Mouse (Mus musculus): ENCODE data around the gene Reg1. TPM values are rescaled to one million over a fixed set of nuclear protein-coding genes. Genes with fewer than 3 reads are reported as not detected.
"Not testable (repeated sequence)": the region's sequence is repeated elsewhere in the genome, so short reads cannot be mapped to it uniquely, and the experiment has no call there.

Gene Reg1
- polyA plus RNA-seq (2014; fragmentation: Nextera tagmentation; extraction: Ambion mirVana), result not detected in 2 replicates

DNA sequence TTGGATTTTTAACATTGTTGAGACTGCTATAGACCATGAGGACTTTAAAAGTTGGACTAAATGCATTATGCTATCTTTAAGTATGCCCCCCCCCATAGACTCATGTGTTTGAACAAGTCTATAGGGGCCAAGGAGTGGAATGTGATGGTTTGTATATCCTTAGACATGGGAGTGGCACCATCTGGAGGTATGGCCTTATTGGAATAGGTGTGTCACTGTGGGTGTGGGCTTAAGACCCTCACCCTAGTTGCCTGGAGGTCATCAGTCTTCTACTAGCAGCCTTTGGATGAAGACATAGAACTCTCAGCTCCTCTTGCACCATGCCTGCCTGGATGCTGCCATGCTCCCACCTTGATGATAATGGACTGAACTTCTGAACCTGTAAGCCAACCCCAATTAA lies at the start of gene Reg1:
Gene Reg1, plus strand, starts transcription at position 301 of the 400 bp plus-strand sequence.
- not testable (repeated sequence) for DNase-seq (ENCODE audit: low spot score); ATAC-seq (ENCODE audit: low read depth); H3K36me3 ChIP-seq (ENCODE audit: control insufficient read depth, insufficient read depth, low read length); H3K4me2 ChIP-seq (ENCODE audit: low read depth, low read length); H3K27me3 ChIP-seq (replicated peaks; ENCODE audit: control insufficient read depth, insufficient read depth, low read length); H3K4me1 ChIP-seq (ENCODE audit: control insufficient read depth, insufficient read depth, low read length); H3K27ac ChIP-seq (replicated peaks; ENCODE audit: low read depth, low read length); H3K9ac ChIP-seq (ENCODE audit: low read depth, low read length); H3K9me3 ChIP-seq (ENCODE audit: control insufficient read depth, low read length); H3K4me3 ChIP-seq (ENCODE audit: low read depth, low read length)

DNA sequence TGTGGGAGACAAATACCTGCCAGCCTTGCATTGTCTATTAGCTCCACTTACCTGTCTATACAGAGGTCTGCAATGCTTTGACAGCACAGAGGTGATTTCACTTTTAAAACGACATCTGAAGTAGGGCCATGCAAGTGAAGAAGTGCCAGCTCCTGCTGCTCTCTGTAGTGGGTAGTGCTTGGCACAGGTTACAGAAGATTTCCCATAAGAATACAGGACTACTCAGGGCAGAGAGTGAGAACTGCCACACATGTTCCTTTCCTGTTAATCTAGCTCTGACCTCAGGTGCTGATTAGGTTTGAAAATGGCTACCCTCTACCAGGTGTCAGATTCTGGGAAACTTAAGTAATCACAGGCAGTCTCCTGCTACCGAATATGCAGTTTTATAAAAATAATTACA lies 43.7 kb upstream of the Reg1 start, which contains the start of gene Reg3d:
Gene Reg3d, minus strand, starts transcription at position 101 of the 400 bp plus-strand sequence.
- ATAC-seq (ENCODE audit: low read depth), result no peak
- Histone ChIP-seq H3K27ac (replicated peaks; ENCODE audit: low read depth, low read length) (no peak within 1 kb of the TSS), H3K9me3 (ENCODE audit: control insufficient read depth, low read length) (no peaks in the 10 kb centered on the region), H3K27me3 (replicated peaks; ENCODE audit: control insufficient read depth, insufficient read depth, low read length) (no peaks in the 10 kb centered on the region), H3K9ac (ENCODE audit: low read depth, low read length) (no peak within 1 kb of the TSS), H3K4me3 (ENCODE audit: low read depth, low read length) (no peak within 1 kb of the TSS), H3K4me2 (ENCODE audit: low read depth, low read length) (no peak within 1 kb of the TSS), H3K4me1 (ENCODE audit: control insufficient read depth, insufficient read depth, low read length) (no peaks in the 10 kb centered on the region), H3K36me3 (ENCODE audit: control insufficient read depth, insufficient read depth, low read length) (no peaks in the 10 kb centered on the region)
- WGBS, result 67% methylated on average over 2 of the region's 2 CpGs
- no peak for DNase-seq (ENCODE audit: low spot score)

DNA sequence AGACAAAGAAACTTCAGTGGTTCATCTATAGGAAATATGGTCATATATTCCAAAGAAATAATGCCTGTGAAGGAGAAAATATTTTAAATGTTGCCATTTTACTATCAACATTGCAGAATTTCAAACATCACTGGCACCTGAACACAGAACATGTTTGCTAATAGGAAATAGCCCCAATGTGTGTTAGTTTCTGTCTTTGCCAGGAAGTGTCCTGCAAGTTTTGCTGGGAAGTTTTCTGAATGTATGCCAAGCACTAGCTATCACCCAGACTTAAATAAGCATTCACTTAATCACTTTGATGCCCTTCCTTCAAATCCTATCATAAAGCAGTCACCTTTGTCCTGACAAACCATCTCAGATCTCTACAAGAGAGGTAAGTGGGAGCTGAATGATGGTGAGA lies 42.1 kb upstream of the Reg1 start, which contains the start of gene Reg3a:
Gene Reg3a, plus strand, starts transcription at position 301 of the 400 bp plus-strand sequence.
- Histone ChIP-seq H3K9ac (ENCODE audit: low read depth, low read length) (no peak within 1 kb of the TSS), H3K4me1 (ENCODE audit: control insufficient read depth, insufficient read depth, low read length) (no peaks in the 10 kb centered on the region), H3K4me3 (ENCODE audit: low read depth, low read length) (no peak within 1 kb of the TSS), H3K4me2 (ENCODE audit: low read depth, low read length) (no peak within 1 kb of the TSS), H3K27me3 (replicated peaks; ENCODE audit: control insufficient read depth, insufficient read depth, low read length) (no peaks in the 10 kb centered on the region), H3K27ac (replicated peaks; ENCODE audit: low read depth, low read length) (no peak within 1 kb of the TSS), H3K36me3 (ENCODE audit: control insufficient read depth, insufficient read depth, low read length) (no peaks in the 10 kb centered on the region), H3K9me3 (ENCODE audit: control insufficient read depth, low read length) (no peaks in the 10 kb centered on the region)
- DNase-seq (ENCODE audit: low spot score), result no peak
- ATAC-seq (ENCODE audit: low read depth), result no peak

GRCm38 (mm10) chr6:78385609-78386008 lies 36.9 kb upstream of the Reg1 start:
- Histone ChIP-seq H3K9ac (ENCODE audit: low read depth, low read length) (no peak overlapping the region), H3K27ac (replicated peaks; ENCODE audit: low read depth, low read length) (no peak overlapping the region), H3K36me3 (ENCODE audit: control insufficient read depth, insufficient read depth, low read length) (no peaks in the 10 kb centered on the region), H3K4me2 (ENCODE audit: low read depth, low read length) (no peak overlapping the region), H3K27me3 (replicated peaks; ENCODE audit: control insufficient read depth, insufficient read depth, low read length) (no peaks in the 10 kb centered on the region), H3K9me3 (ENCODE audit: control insufficient read depth, low read length) (no peaks in the 10 kb centered on the region), H3K4me3 (ENCODE audit: low read depth, low read length) (no peak overlapping the region), H3K4me1 (ENCODE audit: control insufficient read depth, insufficient read depth, low read length) (no peaks in the 10 kb centered on the region)
- 71% methylated on average over 3 of the region's 3 CpGs for WGBS
- ATAC-seq (ENCODE audit: low read depth) (no peak), DNase-seq (ENCODE audit: low spot score) (no peak)

DNA sequence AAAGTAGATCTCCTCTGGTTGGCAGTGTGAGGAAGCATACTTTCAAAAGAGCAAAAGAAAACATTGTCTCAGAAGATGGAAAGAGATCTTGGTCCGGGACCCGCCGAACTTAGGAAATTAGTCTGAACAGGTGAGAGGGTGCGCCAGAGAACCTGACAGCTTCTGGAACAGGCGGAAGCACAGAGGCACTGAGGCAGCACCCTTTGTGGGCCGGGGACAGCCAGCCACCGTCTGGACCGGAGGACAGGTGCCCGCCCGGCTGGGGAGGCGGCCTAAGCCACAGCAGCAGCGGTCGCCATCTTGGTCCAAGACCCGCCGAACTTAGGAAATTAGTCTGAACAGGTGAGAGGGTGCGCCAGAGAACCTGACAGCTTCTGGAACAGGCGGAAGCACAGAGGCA lies 27.2 kb upstream of the Reg1 start, which contains the start of gene Reg2:
Gene Reg2, plus strand, starts transcription at position 301 of the 400 bp plus-strand sequence.
- not testable (repeated sequence) for H3K36me3 ChIP-seq (ENCODE audit: control insufficient read depth, insufficient read depth, low read length); H3K9ac ChIP-seq (ENCODE audit: low read depth, low read length); H3K27ac ChIP-seq (replicated peaks; ENCODE audit: low read depth, low read length); H3K9me3 ChIP-seq (ENCODE audit: control insufficient read depth, low read length); H3K27me3 ChIP-seq (replicated peaks; ENCODE audit: control insufficient read depth, insufficient read depth, low read length); ATAC-seq (ENCODE audit: low read depth); DNase-seq (ENCODE audit: low spot score); H3K4me1 ChIP-seq (ENCODE audit: control insufficient read depth, insufficient read depth, low read length); H3K4me2 ChIP-seq (ENCODE audit: low read depth, low read length); H3K4me3 ChIP-seq (ENCODE audit: low read depth, low read length)
- 87% methylated on average over 4 of the region's 17 CpGs for WGBS

DNA sequence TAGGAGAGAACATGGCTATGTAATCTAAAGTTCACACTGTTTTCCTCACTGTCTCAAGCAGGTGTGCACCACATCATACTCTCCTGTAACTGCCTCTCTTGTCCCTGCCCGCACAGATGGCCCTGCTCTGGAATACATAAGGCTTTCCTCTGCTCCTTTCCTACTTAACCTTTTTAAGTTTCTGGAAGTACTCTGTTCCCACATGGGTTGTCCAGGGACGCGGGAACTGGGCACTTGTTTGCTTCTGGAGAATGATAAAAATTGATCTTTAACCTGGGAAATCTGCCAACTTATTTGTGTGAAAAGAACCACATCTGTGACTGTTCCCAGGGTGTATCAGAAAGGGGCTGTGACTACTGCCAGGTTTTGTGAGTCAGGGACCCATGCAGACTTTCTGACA lies 3.0 kb downstream of the Reg1 start:
- ATAC-seq (ENCODE audit: low read depth) (no peak), DNase-seq (ENCODE audit: low spot score) (no peak)
- no peak overlapping the region for H3K4me2 ChIP-seq (ENCODE audit: low read depth, low read length)
- H3K27me3 ChIP-seq (replicated peaks; ENCODE audit: control insufficient read depth, insufficient read depth, low read length), result no peaks in the 10 kb centered on the region
- WGBS, result 75% methylated on average over 3 of the region's 3 CpGs
- no peak overlapping the region for H3K4me3 ChIP-seq (ENCODE audit: low read depth, low read length)
- H3K9ac ChIP-seq (ENCODE audit: low read depth, low read length), result no peak overlapping the region
- H3K9me3 ChIP-seq (ENCODE audit: control insufficient read depth, low read length), result no peaks in the 10 kb centered on the region
- H3K27ac ChIP-seq (replicated peaks; ENCODE audit: low read depth, low read length), result no peak overlapping the region
- H3K4me1 ChIP-seq (ENCODE audit: control insufficient read depth, insufficient read depth, low read length), result no peaks in the 10 kb centered on the region
- H3K36me3 ChIP-seq (ENCODE audit: control insufficient read depth, insufficient read depth, low read length), result no peaks in the 10 kb centered on the region

DNA sequence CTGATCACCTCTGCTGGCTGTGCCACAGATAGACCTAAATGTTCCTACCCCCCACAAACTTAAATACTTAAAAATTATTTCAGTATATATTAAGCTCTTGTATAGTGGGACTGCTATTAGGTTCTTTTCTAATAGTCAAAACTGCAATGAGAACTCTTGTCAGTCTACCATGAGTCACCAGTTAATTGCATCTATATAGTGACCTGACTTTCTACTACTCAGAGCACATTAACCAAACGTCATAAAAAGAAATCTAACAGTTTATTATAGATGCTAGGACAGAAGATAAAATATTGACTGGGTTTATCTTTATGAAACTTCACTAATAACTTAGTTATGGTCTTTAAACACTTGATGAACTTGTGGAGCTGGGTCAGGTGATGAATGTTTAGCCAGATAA lies 24.7 kb downstream of the Reg1 start:
- no peak overlapping the region for H3K27ac ChIP-seq (replicated peaks; ENCODE audit: low read depth, low read length)
- no peak overlapping the region for H3K4me2 ChIP-seq (ENCODE audit: low read depth, low read length)
- ATAC-seq (ENCODE audit: low read depth) (no peak), DNase-seq (ENCODE audit: low spot score) (no peak)
- no peak overlapping the region for H3K4me3 ChIP-seq (ENCODE audit: low read depth, low read length)
- H3K9me3 ChIP-seq (ENCODE audit: control insufficient read depth, low read length), result no peaks in the 10 kb centered on the region
- 60% methylated on average over 1 of the region's 1 CpGs for WGBS
- no peaks in the 10 kb centered on the region for H3K27me3 ChIP-seq (replicated peaks; ENCODE audit: control insufficient read depth, insufficient read depth, low read length)
- H3K36me3 ChIP-seq (ENCODE audit: control insufficient read depth, insufficient read depth, low read length), result no peaks in the 10 kb centered on the region
- H3K4me1 ChIP-seq (ENCODE audit: control insufficient read depth, insufficient read depth, low read length), result no peaks in the 10 kb centered on the region
- no peak overlapping the region for H3K9ac ChIP-seq (ENCODE audit: low read depth, low read length)

- DNase-seq (ENCODE audit: low spot score) (no peak), ATAC-seq (ENCODE audit: low read depth) (no peak)
- H3K9ac ChIP-seq (ENCODE audit: low read depth, low read length), result no peak overlapping the region
- no peaks in the 10 kb centered on the region for H3K4me1 ChIP-seq (ENCODE audit: control insufficient read depth, insufficient read depth, low read length)
- H3K4me3 ChIP-seq (ENCODE audit: low read depth, low read length), result no peak overlapping the region
- H3K9me3 ChIP-seq (ENCODE audit: control insufficient read depth, low read length), result no peaks in the 10 kb centered on the region
- no peak overlapping the region for H3K4me2 ChIP-seq (ENCODE audit: low read depth, low read length)
- no peak overlapping the region for H3K27ac ChIP-seq (replicated peaks; ENCODE audit: low read depth, low read length)
- H3K27me3 ChIP-seq (replicated peaks; ENCODE audit: control insufficient read depth, insufficient read depth, low read length), result no peaks in the 10 kb centered on the region
- H3K36me3 ChIP-seq (ENCODE audit: control insufficient read depth, insufficient read depth, low read length), result no peaks in the 10 kb centered on the region
Observed at GRCm38 (mm10) chr6:78448409-78448808, 25.9 kb downstream of the Reg1 start.

DNA sequence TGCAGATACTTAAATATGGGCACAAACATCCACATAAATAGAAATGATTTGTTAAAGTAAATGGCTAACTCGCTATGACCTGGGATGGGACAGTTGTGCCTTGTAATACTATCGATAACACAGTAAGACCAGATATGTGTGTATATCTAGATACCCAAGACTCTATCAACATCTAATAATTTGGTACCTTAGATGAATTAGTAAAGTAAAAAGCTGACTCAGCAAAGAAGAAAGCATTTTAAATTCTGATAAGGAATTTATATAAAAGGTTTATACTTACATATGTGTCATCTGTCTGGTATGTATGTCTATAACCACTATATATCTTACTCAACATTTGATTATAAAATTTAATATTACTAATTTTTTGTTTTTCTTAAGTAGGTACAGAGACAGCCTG lies 30.3 kb downstream of the Reg1 start:
- H3K4me2 ChIP-seq (ENCODE audit: low read depth, low read length), result no peak overlapping the region
- H3K27me3 ChIP-seq (replicated peaks; ENCODE audit: control insufficient read depth, insufficient read depth, low read length), result no peaks in the 10 kb centered on the region
- 91% methylated on average over 2 of the region's 2 CpGs for WGBS
- H3K4me3 ChIP-seq (ENCODE audit: low read depth, low read length), result no peak overlapping the region
- no peak overlapping the region for H3K27ac ChIP-seq (replicated peaks; ENCODE audit: low read depth, low read length)
- no peak overlapping the region for H3K9ac ChIP-seq (ENCODE audit: low read depth, low read length)
- ATAC-seq (ENCODE audit: low read depth), result no peak
- no peaks in the 10 kb centered on the region for H3K9me3 ChIP-seq (ENCODE audit: control insufficient read depth, low read length)
- H3K36me3 ChIP-seq (ENCODE audit: control insufficient read depth, insufficient read depth, low read length), result no peaks in the 10 kb centered on the region
- DNase-seq (ENCODE audit: low spot score), result no peak
- H3K4me1 ChIP-seq (ENCODE audit: control insufficient read depth, insufficient read depth, low read length), result no peaks in the 10 kb centered on the region

Data from embryonic facial prominence, embryonic 14.5 days (tissue).